Mouse (Mus musculus) liver, embryonic 18 days (tissue): ENCODE results near the gene Cyp2c55. TPM values are rescaled to one million over a fixed set of nuclear protein-coding genes. Genes with fewer than 3 reads are reported as not detected.

Source experiments
- polyA plus RNA-seq: library from polyadenylated mRNA; depleted of rRNA; stranded (reverse); fragments of >200 nt; gene quantifications from 2 replicates; pipeline ENCODE4 v1.2.3, GENCODE M21; 2012; rRNA removed

Gene Cyp2c55
- 0.01 TPM in 1 of 2 replicates, not detected in the other for polyA plus RNA-seq

DNA sequence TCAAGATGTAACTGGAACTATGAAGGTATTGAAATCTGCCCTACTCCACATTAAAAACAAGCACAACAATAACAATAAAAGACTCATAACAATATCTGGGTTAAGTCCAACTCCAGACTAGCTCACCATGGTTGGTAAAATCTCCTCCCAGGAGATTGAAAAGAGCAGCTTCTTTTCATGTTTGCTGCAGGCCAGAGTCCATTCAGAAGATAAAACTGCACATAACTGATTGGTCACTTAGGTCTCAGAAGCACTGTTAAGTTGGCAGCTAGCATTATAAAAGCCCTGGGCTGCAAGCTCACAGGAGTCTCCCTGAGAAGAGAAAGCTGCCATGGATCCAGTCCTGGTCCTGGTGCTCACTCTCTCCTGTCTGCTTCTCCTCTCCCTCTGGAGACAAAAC lies at the start of gene Cyp2c55:
Cyp2c55 (plus strand) TSS at position 305 of the 400 bp plus-strand sequence.

DNA sequence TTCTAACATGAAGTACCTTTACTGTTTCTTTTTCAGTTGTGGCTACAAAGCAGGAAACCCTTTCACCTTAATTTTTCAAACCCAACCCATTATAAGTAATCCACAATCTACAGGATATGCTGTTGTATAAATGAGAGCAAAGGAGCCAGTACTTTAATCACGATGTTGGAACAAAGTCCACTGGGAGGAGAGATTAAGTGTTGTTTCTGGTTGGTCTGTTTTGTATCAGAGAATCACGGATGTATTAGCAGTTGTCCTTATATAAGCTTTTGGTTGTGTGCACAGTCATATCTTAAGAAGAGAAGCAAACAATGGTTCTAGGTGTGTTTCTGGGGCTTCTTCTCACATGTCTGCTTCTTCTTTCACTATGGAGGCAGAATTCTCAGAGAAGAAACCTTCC lies 53.9 kb downstream of the Cyp2c55 start, which contains the start of gene Cyp2c65:
Cyp2c65 (plus strand) TSS at position 297 of the 400 bp plus-strand sequence.

Other genes with a start within 250 kb of the Cyp2c55 start
- gene Noc3l, start 187.8 kb upstream of the Cyp2c55 start, polyA plus RNA-seq: 3.2 and 3.3 TPM in 2 replicates
- gene Tbc1d12, start 170.4 kb upstream of the Cyp2c55 start, polyA plus RNA-seq: 1.4 and 1.6 TPM in 2 replicates
- gene Hells, start 76.1 kb upstream of the Cyp2c55 start, polyA plus RNA-seq: 4.7 and 4.9 TPM in 2 replicates
- 0.02 TPM in 1 of 2 replicates, not detected in the other for gene Cyp2c65, start 54.0 kb downstream of the Cyp2c55 start, polyA plus RNA-seq
- not detected in 2 replicates for gene Cyp2c66, start 106.9 kb downstream of the Cyp2c55 start, polyA plus RNA-seq